Mouse (Mus musculus) neutrophil, adult 5-6 weeks (primary cell): Measurements from ENCODE around the gene 1500011B03Rik. TPM values are rescaled to one million over a fixed set of nuclear protein-coding genes. Genes with fewer than 3 reads are reported as not detected.

Experiments used
- ATAC-seq: fragments of 151-379, 151-347 bp; 2 replicates; pipeline ENCODE4 v1.8.0; 2017; ENCODE audit warnings: mild to moderate bottlenecking, moderate TSS enrichment; ENCODE audit not compliant: insufficient number of reproducible peaks, poor library complexity, low FRiP score, severe bottlenecking; ENCODE audit errors: extremely low read depth
- total RNA-seq: library from RNA; stranded (forward); fragments of 200-1000 nt; gene quantifications from 2 replicates; pipeline ENCODE4 v1.2.3, GENCODE M21; 2017

1500011B03Rik gene
- total RNA-seq, 1 experiment from 2014 or later, result 41.8 TPM

DNA sequence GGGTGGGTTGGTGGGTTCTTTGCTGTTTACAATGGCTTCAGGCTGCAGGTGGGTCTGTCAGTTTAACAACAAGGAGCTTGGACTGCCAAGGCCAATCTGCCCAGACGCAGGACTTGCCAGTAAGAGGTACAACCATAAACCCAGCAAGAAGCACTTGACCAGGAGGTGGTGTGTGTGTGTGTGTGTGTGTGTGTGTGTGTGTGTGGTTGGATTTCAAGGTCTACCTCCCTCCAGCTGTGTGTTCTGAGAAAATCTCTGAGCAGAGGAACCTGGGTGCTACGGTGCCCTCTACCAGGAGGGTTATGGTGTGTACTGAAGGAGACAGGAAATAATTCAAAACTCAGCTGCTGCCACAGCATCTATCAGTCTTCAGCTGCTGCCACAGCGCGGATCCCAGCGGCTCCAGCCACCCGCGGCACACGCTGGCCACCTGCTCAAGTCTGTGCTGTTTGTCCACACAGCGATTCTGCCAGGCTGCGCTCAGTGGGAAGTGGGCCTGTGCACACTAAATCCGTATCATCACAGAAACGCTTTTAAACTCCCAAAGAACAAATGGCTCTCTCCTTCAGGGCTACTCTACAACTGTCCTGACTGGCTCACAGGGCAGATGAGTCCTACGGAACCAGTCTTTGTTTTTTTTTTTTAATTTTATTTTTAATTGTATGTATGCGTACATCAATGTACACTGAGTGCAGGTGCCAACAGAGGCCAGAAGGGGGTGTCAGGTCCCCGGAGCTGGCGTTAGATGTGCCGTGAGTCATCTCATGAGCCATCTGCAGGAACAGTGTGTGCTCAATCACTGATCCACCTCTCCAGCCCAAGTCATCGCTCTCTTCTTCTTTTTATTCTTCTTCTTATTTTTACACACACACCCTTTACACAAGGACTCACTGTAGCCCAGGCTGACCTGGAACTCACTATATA is 58.2 kb downstream of the 1500011B03Rik start:
- no peak for ATAC-seq

DNA sequence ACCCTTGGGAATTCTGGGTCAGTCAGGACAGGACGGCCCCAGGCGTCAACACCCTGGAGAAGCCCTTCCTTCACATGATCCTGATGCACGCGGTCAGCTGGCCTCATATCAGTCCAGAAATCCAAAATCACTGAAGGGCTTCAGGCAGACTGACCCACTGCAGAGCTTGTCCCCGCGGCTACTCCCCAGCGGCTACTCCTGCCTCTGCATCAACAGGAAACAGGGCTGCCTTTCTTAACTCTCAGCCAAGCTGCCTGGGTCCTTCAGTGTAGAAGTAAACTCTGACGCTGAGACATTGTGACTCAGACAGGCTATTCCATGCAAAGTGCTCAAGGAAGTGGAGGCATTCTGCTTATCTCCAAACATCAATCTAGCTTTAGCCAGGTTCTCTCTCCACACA is 61.3 kb downstream of the 1500011B03Rik start:
- ATAC-seq, result no peak

DNA sequence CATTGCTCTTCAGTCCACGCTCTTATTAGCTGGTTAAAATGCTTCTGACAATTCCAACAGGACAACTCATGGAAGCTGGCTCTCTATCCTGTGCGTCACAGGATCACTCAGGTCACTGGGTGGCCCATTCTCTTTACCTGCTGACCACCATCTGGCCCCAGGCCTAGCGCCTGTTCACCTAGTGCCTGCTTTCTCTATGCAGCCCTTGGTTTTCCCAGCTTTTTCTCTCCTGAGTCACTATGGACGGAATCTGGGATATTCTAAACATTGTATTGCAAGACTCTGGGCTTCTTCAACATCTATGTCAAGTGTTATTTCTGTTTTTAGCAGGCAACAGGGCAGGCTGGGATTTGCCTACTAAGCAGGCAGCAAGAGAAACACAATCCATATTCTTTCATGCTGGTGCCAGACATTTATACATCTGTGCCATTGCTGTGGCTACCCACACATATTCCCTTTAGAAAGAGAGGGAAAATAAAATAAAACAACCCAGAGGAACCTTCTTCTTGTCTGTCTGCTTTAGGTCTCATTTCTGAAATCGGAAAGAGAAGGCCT is 63.7 kb downstream of the 1500011B03Rik start:
- no peak for ATAC-seq

Other genes starting within 250 kb of the 1500011B03Rik start
- 0.12 and 0.25 TPM in 2 replicates for gene Trpv4, start 165.0 kb downstream of the 1500011B03Rik start, total RNA-seq
- gene Gltp, start 132.5 kb downstream of the 1500011B03Rik start, total RNA-seq, result 43.3 and 46.4 TPM in 2 replicates
- 17.9 and 20.9 TPM in 2 replicates for gene Tchp, start 115.7 kb downstream of the 1500011B03Rik start, total RNA-seq
- gene Ankrd13a, start 48.8 kb downstream of the 1500011B03Rik start, total RNA-seq, result 309 and 325 TPM in 2 replicates
- gene Git2, start 48.0 kb downstream of the 1500011B03Rik start, total RNA-seq, result 214 and 229 TPM in 2 replicates
- gene 4930519G04Rik, start 30.2 kb upstream of the 1500011B03Rik start, total RNA-seq, result 1.1 and 3.1 TPM in 2 replicates
- gene Gm9936, start 35.2 kb upstream of the 1500011B03Rik start, total RNA-seq, result 0.23 TPM in 1 of 2 replicates, not detected in the other
- gene Oasl2, start 73.5 kb upstream of the 1500011B03Rik start, total RNA-seq, result 336 and 355 TPM in 2 replicates
- gene Oasl1, start 99.8 kb upstream of the 1500011B03Rik start, total RNA-seq, result 37.8 and 41.7 TPM in 2 replicates
- 15.6 and 15.8 TPM in 2 replicates for gene 2210016L21Rik, start 118.7 kb upstream of the 1500011B03Rik start, total RNA-seq
- gene Hnf1a, start 147.6 kb upstream of the 1500011B03Rik start, total RNA-seq, result 0.12 TPM in 1 of 2 replicates, not detected in the other
- gene Sppl3, start 187.7 kb upstream of the 1500011B03Rik start, total RNA-seq, result 31.2 and 34.7 TPM in 2 replicates